ENCODE assay signal across 11 mouse cellular contexts in the genomic region with DNA sequence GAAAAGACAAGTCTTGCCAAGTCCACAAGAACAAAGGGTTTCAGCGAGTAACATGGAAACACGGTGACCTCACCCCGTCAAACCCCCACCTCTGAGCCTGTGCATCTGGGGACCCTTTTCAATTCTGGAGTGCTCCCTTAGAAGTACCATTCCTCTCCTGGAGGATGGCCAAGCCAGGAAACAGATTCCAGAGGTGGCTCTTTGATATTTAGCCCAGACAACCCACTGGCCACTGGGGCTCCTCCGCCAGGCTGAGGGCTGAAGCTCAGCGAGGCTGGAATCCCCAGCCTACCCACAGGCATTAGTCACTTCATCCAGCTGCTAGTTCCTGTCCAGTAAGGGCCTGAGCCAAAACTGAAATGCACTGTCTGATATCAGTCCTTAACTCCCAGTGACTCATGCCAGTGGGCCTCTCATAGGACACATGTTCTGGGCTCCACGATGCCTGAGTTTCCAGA. TPM values are rescaled to one million over a fixed set of nuclear protein-coding genes. Genes with fewer than 3 reads are reported as not detected.
DNase-seq lines count a peak whose midpoint lies in the region; ATAC-seq and TF ChIP-seq lines count a peak whose summit lies in the region.
"Had no signal": no experiment of that assay in that cellular context is flagged by ENCODE, and none has a peak within 500 bp of the region (broad histone marks: within the 10 kb centered on the region; RNA-seq: fewer than 3 reads in every experiment).

No protein-coding gene starts in this region.

- peak; percentile 29; the same call in 1 of the 2 replicates for TF ChIP-seq CTCF in heart, adult 2 months (IDR thresholded peaks at IDR 0.05)
- no peak for TF ChIP-seq CTCF in lung, embryonic 14.5 days (IDR thresholded peaks at IDR 0.05; ENCODE audit: low read depth)

- 0 out of 2 replicates have a peak, but pooled peaks cover 2% of the 10 kb centered on the region for H3K79me2 ChIP-seq in heart, adult 2 months (replicated peaks; ENCODE audit: control insufficient read depth, insufficient read depth, low read length)

- H3K9me3 ChIP-seq in lung, embryonic 14.5 days (ENCODE audit: low read depth, low read length), result no peaks in the 10 kb centered on the region
- H3K9me3 ChIP-seq in liver, embryonic 12.5 days (replicated peaks), result no peaks in the 10 kb centered on the region
- H3K9me3 ChIP-seq: hindbrain, embryonic 12.5 days had no signal

- intact Hi-C loops in heart, adult 2 months (cut with DNase I), result no loop called here

- H3K36me3 ChIP-seq in heart, adult 2 months (ENCODE audit: control insufficient read depth, insufficient read depth, low read length), result no peaks in the 10 kb centered on the region
- no peaks in the 10 kb centered on the region for H3K36me3 ChIP-seq in lung, embryonic 14.5 days (ENCODE audit: insufficient read depth)
- H3K36me3 ChIP-seq in liver, embryonic 12.5 days, result no peaks in the 10 kb centered on the region
- H3K36me3 ChIP-seq: hindbrain, embryonic 12.5 days had no signal

- DNase-seq in adrenal gland, adult (ENCODE audit: inconsistent age in 2 of 2, low spot score in 1 of 2), result peak; percentile 25 to 71
- DNase-seq in adrenal gland, postnatal 4 days (ENCODE audit: low spot score in 2 of 2), result no peak
- peak; percentile 69 for DNase-seq in adipocyte (ENCODE audit: low spot score)
- peak; percentile 58 to 80 for DNase-seq in heart, adult 2 months
- DNase-seq in lung, embryonic 14.5 days, result peak; percentile 60
- DNase-seq in left cerebral cortex, adult 8-10 months (ENCODE audit: low spot score in 2 of 2), result no peak
- DNase-seq in c-Kit-positive CD71-positive TER-119-positive erythroid progenitor cells, embryonic 14.5 days (ENCODE audit: low spot score), result no peak
- DNase-seq: midbrain, embryonic 14.5 days; right cerebral cortex, postnatal 4 days had no signal

- no peak overlapping the region for H3K4me2 ChIP-seq in lung, embryonic 14.5 days
- H3K4me2 ChIP-seq in liver, embryonic 12.5 days, result no peak overlapping the region
- H3K4me2 ChIP-seq: hindbrain, embryonic 12.5 days had no signal

- peaks cover 5% of the 10 kb centered on the region for H3K4me1 ChIP-seq in heart, adult 2 months (ENCODE audit: control insufficient read depth, insufficient read depth, low read length)
- H3K4me1 ChIP-seq in lung, embryonic 14.5 days (ENCODE audit: insufficient read depth), result no peaks in the 10 kb centered on the region
- no peaks in the 10 kb centered on the region for H3K4me1 ChIP-seq in liver, embryonic 12.5 days
- H3K4me1 ChIP-seq: hindbrain, embryonic 12.5 days had no signal

- no peak overlapping the region for H3K4me3 ChIP-seq in heart, adult 2 months
- no peak overlapping the region for H3K4me3 ChIP-seq in lung, embryonic 14.5 days (ENCODE audit: low read depth, low read length)
- no peak overlapping the region for H3K4me3 ChIP-seq in liver, embryonic 12.5 days
- H3K4me3 ChIP-seq: hindbrain, embryonic 12.5 days had no signal

- H3K27ac ChIP-seq in heart, adult 2 months, result no peak overlapping the region; the same call in 1 of the 2 replicates
- H3K27ac ChIP-seq in lung, embryonic 14.5 days (ENCODE audit: low read depth), result no peak overlapping the region
- no peak overlapping the region for H3K27ac ChIP-seq in liver, embryonic 12.5 days
- H3K27ac ChIP-seq: hindbrain, embryonic 12.5 days had no signal

- TF ChIP-seq POLR2A in heart, adult 2 months (IDR thresholded peaks at IDR 0.05; ENCODE audit: insufficient read depth, low read depth, low read length), result no peak

- no peaks in the 10 kb centered on the region for H3K27me3 ChIP-seq in heart, adult 2 months (ENCODE audit: control insufficient read depth, insufficient read depth, low read length)
- no peaks in the 10 kb centered on the region for H3K27me3 ChIP-seq in lung, embryonic 14.5 days (ENCODE audit: insufficient read depth, low read length)
- H3K27me3 ChIP-seq in liver, embryonic 12.5 days (replicated peaks), result no peaks in the 10 kb centered on the region
- H3K27me3 ChIP-seq: hindbrain, embryonic 12.5 days had no signal

- no peak overlapping the region for H3K9ac ChIP-seq in heart, adult 2 months (ENCODE audit: low read depth, low read length)
- H3K9ac ChIP-seq in lung, embryonic 14.5 days, result no peak overlapping the region
- H3K9ac ChIP-seq in liver, embryonic 12.5 days, result no peak overlapping the region
- H3K9ac ChIP-seq: hindbrain, embryonic 12.5 days had no signal

- TF ChIP-seq EP300 in heart, adult 2 months (IDR thresholded peaks at IDR 0.05; ENCODE audit: insufficient read depth, low read depth, low read length), result no peak

- ATAC-seq in lung, embryonic 14.5 days (ENCODE audit: insufficient read depth), result peak; percentile 77
- no peak for ATAC-seq in liver, embryonic 12.5 days

- WGBS in heart, adult 2 months, result 16% methylated on average over 6 of the region's 6 CpGs
- 54% methylated on average over 6 of the region's 6 CpGs for WGBS in lung, embryonic 14.5 days
- WGBS in liver, embryonic 12.5 days (ENCODE audit: insufficient replicate concordance), result 84% methylated on average over 6 of the region's 6 CpGs

RNA-seq across cellular contexts. Expression of a gene that starts 6.3 kb away (rescaled TPM):
- 10 to 100 TPM; 42.4 to 46.0 TPM for total RNA-seq in adrenal gland, postnatal 4 days (2021)
- total RNA-seq in heart, adult 2 months (2021), result 10 to 100 TPM; 67.1 to 78.2 TPM
- 20.1 and 29.3 TPM in 2 replicates for polyA plus RNA-seq in heart, adult 2 months (2012; rRNA removed)
- polyA plus RNA-seq in lung, embryonic 14.5 days (2014; fragmentation: Nextera tagmentation; extraction: Ambion mirVana), result 18.3 and 19.1 TPM in 2 replicates
- 100 to 1,000 TPM in 2 of 4 experiments, 10 to 100 TPM in 2; 87.9 to 106 (median 99.3) TPM for total RNA-seq in left cerebral cortex, adult 8-10 months (2022)
- 5.0 and 5.2 TPM in 2 replicates for polyA plus RNA-seq in liver, embryonic 12.5 days (2016; fragmentation: Nextera tagmentation; extraction: Ambion mirVana)

Comparison
In these comparisons a context has a peak if more than half of its experiments do, and no peak if none do; other contexts are left out.
1. DNase-seq: peak in adrenal gland, adult (2 of 2), adipocyte (single experiment), heart, adult 2 months (2 of 2) and lung, embryonic 14.5 days (single experiment); none in adrenal gland, postnatal 4 days (0 of 2), left cerebral cortex, adult 8-10 months (0 of 2) and c-Kit-positive CD71-positive TER-119-positive erythroid progenitor cells, embryonic 14.5 days (single experiment).